Mouse (Mus musculus): ENCODE measurements around the gene Ddias. TPM values are rescaled to one million over a fixed set of nuclear protein-coding genes. Genes with fewer than 3 reads are reported as not detected.

Gene Ddias
- polyA plus RNA-seq, 1 experiment, result 16.3 TPM

DNA sequence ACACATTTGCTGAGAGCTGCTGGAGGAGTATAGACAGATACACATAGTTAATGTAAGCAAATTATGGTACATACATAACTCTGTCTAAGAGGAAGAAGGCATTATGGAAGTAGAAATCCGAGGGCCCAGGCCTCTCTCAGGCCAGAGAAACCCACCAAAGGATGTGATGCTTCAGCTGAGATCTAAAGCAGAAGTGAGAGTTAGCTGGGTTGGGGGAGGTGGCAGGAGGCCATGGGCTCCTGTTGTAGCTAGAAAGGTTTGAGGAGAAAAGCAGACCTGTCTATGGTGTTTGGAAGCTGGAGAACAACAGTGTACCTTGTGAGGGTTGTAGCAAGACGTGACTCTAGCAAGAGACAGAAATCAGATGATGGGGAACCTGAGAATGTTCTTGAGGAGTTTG is 56.8 kb downstream of the Ddias start:
- no peaks in the 10 kb centered on the region for H3K27me3 ChIP-seq (ENCODE audit: control insufficient read depth, insufficient read depth, low read length)
- TF ChIP-seq POLR2A (IDR thresholded peaks at IDR 0.05; ENCODE audit: control insufficient read depth, low read depth, low read length), result no peak
- no peak for TF ChIP-seq CTCF (IDR thresholded peaks at IDR 0.05; ENCODE audit: control insufficient read depth, insufficient read depth, insufficient replicate concordance, low read depth, low read length)
- no peaks in the 10 kb centered on the region for H3K36me3 ChIP-seq (ENCODE audit: control insufficient read depth, insufficient read depth, low read length)
- no peak overlapping the region for H3K4me3 ChIP-seq (ENCODE audit: control insufficient read depth, low read depth, low read length)
- no peak overlapping the region for H3K27ac ChIP-seq (ENCODE audit: control insufficient read depth, insufficient read depth, low read depth, low read length)
- no peaks in the 10 kb centered on the region for H3K4me1 ChIP-seq (ENCODE audit: control insufficient read depth, insufficient read depth, low read length)

DNA sequence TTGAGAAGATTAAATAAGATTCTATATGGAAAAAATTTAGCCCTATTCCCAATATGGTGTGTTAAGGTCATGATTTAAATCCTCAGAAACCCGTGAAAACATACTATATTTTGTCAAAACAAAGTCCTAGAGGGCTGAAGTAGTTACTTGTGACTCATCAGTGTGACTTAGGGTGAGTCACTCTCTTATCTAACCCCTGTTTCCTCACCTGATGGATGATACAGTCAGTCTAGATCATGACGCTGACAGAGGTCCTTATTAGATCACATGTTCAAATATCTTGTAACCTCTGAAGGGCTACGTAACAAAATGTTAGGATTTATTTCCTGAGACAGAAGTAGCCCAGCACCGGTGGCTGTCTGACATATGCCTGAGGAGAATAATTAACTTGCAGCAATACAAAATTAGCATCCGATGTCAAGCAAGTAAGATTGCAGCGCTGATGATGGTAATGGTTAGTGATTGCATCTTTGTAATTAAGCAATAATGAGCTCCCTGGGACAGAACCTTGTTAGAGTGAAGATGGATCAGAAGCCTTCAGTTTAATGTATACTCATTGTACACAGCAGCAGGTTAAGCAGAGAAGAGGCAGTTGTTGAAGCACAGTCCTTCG is 62.3 kb downstream of the Ddias start:
- Histone ChIP-seq H3K36me3 (ENCODE audit: control insufficient read depth, insufficient read depth, low read length) (no peaks in the 10 kb centered on the region), H3K27ac (ENCODE audit: control insufficient read depth, insufficient read depth, low read depth, low read length) (no peak overlapping the region), H3K4me1 (ENCODE audit: control insufficient read depth, insufficient read depth, low read length) (peaks cover under 1% of the 10 kb centered on the region; the same call in 1 of the 2 replicates), H3K27me3 (ENCODE audit: control insufficient read depth, insufficient read depth, low read length) (no peaks in the 10 kb centered on the region), H3K4me3 (ENCODE audit: control insufficient read depth, low read depth, low read length) (no peak overlapping the region)
- TF ChIP-seq CTCF (IDR thresholded peaks at IDR 0.05; ENCODE audit: control insufficient read depth, insufficient read depth, insufficient replicate concordance, low read depth, low read length) (no peak), POLR2A (IDR thresholded peaks at IDR 0.05; ENCODE audit: control insufficient read depth, low read depth, low read length) (no peak)

Other genes with a start within 250 kb of the Ddias start
- gene Ankrd42, start 237.1 kb downstream of the Ddias start, polyA plus RNA-seq (2012; rRNA removed), result 125 and 140 TPM in 2 replicates
- 40.4 and 43.8 TPM in 2 replicates for gene Pcf11, start 204.3 kb downstream of the Ddias start, polyA plus RNA-seq (2012; rRNA removed)
- 0.63 and 1.3 TPM in 2 replicates for gene Rab30, start 132.6 kb downstream of the Ddias start, polyA plus RNA-seq (2012; rRNA removed)
- gene Prcp, start 223 bp upstream of the Ddias start, polyA plus RNA-seq (2012; rRNA removed), result 25.9 and 28.5 TPM in 2 replicates
- 0.31 and 0.32 TPM in 2 replicates for gene Fam181b, start 205.6 kb upstream of the Ddias start, polyA plus RNA-seq (2012; rRNA removed)